Mouse (Mus musculus): Measurements from ENCODE around the gene Hectd1.

Hectd1 gene

GRCm38 (mm10) chr12:51768702-51769101 lies 60.6 kb downstream of the Hectd1 start:
- in situ Hi-C loops (cut with MseI, MboI), result no loop called here

DNA sequence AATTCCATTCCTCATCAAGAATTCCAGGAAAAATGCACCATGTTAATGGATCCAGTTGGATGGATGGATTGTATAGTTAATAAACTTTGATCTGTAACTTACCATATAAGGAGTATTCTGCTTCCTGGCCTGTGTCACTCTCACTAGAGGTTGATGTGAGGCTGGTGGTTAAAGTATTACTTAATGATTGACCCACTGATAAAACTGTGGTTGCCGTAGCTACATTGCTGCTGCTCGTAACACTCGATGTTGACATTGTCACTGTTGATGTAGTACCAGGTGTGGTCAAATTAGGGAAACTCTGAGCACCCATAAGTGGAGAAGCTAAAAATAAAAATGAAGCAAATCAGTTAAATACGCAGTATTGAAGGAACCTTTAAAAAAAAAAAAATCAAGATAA lies 61.9 kb downstream of the Hectd1 start:
- in situ Hi-C loops (cut with MseI, MboI), result no loop called here

DNA sequence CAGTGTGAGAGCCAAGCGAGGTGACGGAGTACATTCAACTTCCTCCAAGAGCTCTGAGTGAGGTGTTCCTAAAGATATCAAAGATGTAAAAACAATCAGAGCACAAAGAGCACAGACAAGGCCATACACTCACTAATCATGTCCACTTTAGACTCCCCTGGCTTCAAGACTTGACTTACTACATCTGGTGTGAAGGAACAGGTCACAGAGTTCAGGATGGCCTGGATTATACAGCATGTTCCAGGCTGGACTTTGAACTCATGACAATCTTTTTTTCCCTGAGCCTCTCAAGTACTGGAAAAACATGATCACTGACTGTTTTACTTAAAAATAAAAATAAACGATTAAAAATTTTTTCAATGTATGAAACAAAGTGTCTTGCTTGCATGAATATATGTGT lies 70.0 kb downstream of the Hectd1 start:
- in situ Hi-C loops (cut with MseI, MboI), result no loop called here

GRCm38 (mm10) chr12:51756599-51756961 lies 72.8 kb downstream of the Hectd1 start:
- in situ Hi-C loops (cut with MseI, MboI), result no loop called here

GRCm38 (mm10) chr12:51755938-51756598 lies 73.3 kb downstream of the Hectd1 start:
- in situ Hi-C loops (cut with MseI, MboI), result no loop called here

- in situ Hi-C loops (cut with MseI, MboI), result no loop called here
Measured at GRCm38 (mm10) chr12:51747348-51747747, 82.0 kb downstream of the Hectd1 start.

GRCm38 (mm10) chr12:51744957-51745356 lies 84.4 kb downstream of the Hectd1 start:
- in situ Hi-C loops (cut with MseI, MboI), result no loop called here

- in situ Hi-C loops (cut with MseI, MboI), result no loop called here
Measured at GRCm38 (mm10) chr12:51741690-51742089, 87.6 kb downstream of the Hectd1 start.

GRCm38 (mm10) chr12:51736807-51737206 lies 92.5 kb downstream of the Hectd1 start:
- in situ Hi-C loops (cut with MseI, MboI), result no loop called here

- in situ Hi-C loops (cut with MseI, MboI), result no loop called here
Measured at GRCm38 (mm10) chr12:51736381-51736780, 93.0 kb downstream of the Hectd1 start.

- in situ Hi-C loops (cut with MseI, MboI), result no loop called here
Measured at GRCm38 (mm10) chr12:51735840-51736271, 93.5 kb downstream of the Hectd1 start.

DNA sequence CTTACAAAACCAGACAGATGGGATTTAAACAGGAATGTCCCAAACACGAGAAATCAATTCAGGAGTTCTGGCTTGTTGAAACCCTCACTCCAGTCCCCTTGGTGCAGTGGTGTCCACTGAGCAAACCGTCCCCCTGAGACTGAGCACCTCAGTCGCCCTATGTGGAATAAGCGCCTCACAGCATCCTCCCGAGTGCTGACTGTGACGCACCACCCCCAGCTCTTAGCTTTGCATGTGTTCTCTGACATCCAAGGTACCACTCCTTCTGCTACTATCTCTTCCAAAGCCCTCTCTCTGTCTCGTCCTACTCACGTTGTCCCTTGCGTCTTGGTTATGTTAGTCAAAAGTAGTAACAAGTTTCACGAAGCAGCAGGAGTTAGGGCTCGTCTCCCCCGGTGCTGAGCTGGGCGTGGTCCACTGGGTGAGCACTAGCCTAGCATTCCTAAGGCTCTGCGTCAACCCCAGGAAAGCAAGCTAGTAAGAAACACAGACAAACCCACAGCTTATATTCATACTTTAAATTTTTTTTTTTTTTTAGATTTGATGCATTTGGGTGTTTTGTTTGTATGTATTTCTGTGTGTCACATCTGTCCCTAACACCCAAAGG lies 94.6 kb downstream of the Hectd1 start:
- in situ Hi-C loops (cut with MseI, MboI), result no loop called here

DNA sequence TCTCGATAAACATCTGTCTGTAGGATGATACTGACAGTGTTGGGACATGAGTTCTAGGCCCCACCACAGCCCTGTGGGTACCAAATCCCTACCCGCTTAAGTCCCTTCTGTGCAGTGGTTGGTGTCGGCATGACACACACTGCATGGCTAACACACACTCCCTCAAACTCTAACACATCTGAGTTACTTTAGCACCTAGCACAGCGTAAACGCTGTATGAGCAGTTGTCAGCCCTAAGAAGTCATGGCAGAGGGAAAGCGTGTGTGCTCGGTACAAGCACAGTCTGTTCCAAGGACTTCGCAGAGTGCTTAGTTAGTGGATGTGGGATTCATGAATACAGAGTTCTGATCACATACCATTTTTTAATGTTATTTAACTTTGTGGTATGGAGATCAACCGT lies 99.5 kb downstream of the Hectd1 start:
- in situ Hi-C loops (cut with MseI, MboI), result no loop called here

DNA sequence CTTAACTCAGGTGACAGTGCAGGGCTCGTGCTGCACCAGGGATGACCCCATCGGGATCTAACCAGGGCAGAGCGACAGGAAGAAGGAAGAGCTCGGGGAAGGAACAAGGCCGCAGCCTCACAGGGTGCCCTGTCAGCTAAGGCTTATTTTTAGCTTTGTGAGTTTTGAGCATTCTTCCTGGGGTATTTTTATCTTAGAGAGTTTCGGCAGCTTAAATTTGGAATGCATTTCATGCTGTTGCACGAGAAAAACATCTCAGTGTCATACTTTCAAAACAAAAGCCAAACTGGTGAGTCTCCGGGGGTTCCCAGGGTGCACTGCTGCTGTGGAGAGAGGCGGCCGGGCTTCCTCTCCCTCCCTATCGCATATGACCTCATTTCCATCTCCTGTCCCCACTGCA lies 100.3 kb downstream of the Hectd1 start:
- in situ Hi-C loops (cut with MseI, MboI), result no loop called here

GRCm38 (mm10) chr12:51721836-51722235 lies 107.5 kb downstream of the Hectd1 start:
- in situ Hi-C loops (cut with MseI, MboI), result no loop called here

DNA sequence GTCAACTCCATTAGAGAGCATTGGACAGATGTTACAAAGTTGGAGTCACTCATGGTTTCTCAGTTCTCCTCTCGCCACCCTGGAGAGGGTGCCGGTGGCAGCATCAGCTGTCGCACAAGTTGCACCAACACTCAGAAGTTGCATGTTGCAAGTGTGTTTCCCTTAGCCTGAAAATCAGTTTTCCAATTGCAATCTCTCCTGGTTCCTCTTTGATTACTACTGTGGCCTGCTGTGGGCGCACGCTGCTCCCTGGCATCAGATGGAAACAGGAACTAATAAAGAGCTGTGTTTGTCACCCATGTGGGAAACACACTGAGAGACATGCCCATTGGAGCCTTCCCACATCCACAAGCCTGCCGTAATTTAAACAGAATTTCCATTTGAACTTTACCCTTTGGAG lies 110.7 kb downstream of the Hectd1 start:
- in situ Hi-C loops (cut with MseI, MboI), result no loop called here

DNA sequence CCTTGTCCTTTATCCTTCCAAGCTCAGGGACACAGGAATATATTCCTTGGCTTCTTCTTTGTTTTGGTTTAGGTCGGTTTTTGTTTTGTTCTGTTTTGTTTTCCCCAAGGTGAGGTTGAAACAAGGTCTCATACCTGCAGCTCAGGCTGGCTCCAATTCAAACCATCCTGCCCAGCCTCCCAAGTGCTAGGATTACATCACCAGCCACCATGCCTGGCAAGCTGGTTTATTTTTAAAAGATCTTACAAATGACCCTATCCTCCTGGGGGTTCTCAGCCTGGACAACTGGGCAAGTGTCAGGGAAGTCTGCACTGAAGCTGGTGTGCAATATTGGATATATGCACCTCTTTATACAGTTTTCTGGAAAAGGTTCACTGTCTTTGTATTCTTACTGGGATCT lies 116.7 kb downstream of the Hectd1 start:
- in situ Hi-C loops (cut with MseI, MboI), result no loop called here

DNA sequence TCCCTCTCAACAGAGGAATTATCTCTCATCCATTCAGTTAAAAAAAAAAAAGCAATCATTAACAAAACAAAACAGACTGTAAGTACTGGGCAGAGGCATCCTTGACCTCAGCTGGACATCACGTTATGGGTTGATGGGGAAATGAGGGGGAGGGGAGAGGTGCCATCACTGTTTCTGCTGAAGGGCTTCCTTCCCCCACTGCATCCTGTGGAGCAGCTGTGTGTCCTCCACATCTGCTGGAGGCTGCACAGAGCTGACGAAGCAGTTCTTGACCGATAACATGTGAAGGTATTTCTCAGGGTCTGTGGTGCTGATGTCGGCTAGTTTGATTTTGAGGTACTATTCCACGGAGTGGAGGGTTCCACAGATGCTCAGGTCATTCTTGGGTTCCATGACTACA lies 119.2 kb downstream of the Hectd1 start:
- in situ Hi-C loops (cut with MseI, MboI), result no loop called here

DNA sequence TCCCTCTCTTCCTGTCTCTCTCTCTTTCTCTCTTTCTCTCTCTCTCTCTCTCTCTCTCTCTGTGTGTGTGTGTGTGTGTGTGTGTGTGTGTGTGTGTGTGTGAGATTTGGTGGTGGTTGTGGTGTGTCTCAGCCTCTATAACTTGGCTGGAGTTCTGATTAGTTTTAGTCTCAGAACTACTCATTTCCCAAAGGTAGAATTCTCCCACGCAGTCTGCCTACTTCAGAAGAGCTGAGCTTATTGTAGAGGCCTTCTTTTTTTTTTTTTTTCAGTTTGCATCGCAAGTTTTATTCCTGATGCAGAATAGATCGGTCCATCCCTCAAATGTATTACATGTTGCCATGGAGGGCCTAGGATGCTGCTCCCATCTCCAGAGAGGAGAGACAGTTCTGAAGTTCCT lies 119.6 kb downstream of the Hectd1 start:
- in situ Hi-C loops (cut with MseI, MboI), result no loop called here

GRCm38 (mm10) chr12:51708941-51709686 lies 120.2 kb downstream of the Hectd1 start:
- in situ Hi-C loops (cut with MseI, MboI), result no loop called here

DNA sequence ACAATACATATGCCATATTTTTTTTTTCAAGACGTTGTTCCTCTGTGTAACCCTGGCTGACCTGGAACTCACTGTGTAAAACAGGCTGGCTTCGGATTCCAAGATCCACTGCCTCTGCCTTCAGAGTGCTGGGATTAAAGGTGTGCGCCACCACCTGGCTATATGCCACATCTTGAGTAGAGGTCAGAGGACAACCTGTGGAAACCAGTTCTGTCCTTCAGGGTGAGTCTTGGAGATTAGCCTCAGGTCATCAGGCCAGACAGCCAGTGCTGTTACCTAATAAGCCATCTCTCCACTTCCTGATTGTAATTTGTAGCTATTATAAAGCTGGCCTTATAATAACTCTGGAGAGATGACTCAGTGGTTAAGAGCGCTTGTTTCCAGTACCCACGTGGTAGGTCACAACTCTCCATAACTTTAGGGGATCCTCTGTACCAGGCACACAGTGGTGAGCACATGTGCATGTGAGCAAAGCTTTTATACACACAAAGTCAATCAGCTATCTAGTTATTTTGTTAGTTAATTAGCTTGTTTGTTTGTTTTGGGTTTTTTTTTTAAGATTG lies 122.6 kb downstream of the Hectd1 start:
- in situ Hi-C loops (cut with MseI, MboI), result no loop called here

- in situ Hi-C loops (cut with MseI, MboI), result no loop called here
Measured at GRCm38 (mm10) chr12:51705778-51706177, 123.6 kb downstream of the Hectd1 start.

DNA sequence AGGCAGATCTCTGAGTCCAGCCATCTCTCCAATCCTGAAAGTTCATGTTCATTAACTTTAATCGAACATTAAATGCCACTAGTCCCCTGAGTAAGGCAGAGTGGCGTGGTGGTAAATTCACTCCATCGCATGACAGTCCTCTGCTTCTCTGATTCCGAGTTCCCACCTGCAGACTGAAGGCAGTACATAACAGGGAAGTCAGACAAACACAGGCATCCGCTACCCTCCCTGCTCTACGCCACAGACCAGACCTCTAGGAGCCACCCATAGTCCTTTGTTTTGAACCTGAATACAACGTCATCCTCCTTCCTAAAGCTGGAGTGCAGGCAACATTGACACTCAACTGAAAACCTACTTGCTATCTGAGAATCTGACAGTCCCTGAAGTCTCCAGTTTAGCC lies 124.8 kb downstream of the Hectd1 start:
- in situ Hi-C loops (cut with MseI, MboI), result no loop called here
